Mouse (Mus musculus): ENCODE data around the gene Cdh4. TPM values are rescaled to one million over a fixed set of nuclear protein-coding genes. Genes with fewer than 3 reads are reported as not detected.

Gene Cdh4
- polyA plus RNA-seq, 1 experiment, result not detected

GRCm38 (mm10) chr2:179774440-179775110 lies 332.3 kb downstream of the Cdh4 start:
- no peak overlapping the region for H3K4me3 ChIP-seq (replicated peaks)
- H3K9me3 ChIP-seq (ENCODE audit: control insufficient read depth, low read length), result no peaks in the 10 kb centered on the region
- TF ChIP-seq TAL1 (IDR thresholded peaks at IDR 0.05; ENCODE audit: low read length) (no peak), GATA1 (IDR thresholded peaks at IDR 0.05; ENCODE audit: low read length) (no peak)
- no peaks in the 10 kb centered on the region for H3K27me3 ChIP-seq (ENCODE audit: control insufficient read depth)
- no peaks in the 10 kb centered on the region for H3K4me1 ChIP-seq (ENCODE audit: control insufficient read depth)
- H3K36me3 ChIP-seq (ENCODE audit: control insufficient read depth), result no peaks in the 10 kb centered on the region

GRCm38 (mm10) chr2:179775999-179776705 lies 333.9 kb downstream of the Cdh4 start:
- H3K4me3 ChIP-seq (replicated peaks), result no peak overlapping the region
- H3K4me1 ChIP-seq (ENCODE audit: control insufficient read depth), result no peaks in the 10 kb centered on the region
- TF ChIP-seq GATA1 (IDR thresholded peaks at IDR 0.05; ENCODE audit: low read length), result no peak
- no peak for TF ChIP-seq TAL1 (IDR thresholded peaks at IDR 0.05; ENCODE audit: low read length)
- H3K36me3 ChIP-seq (ENCODE audit: control insufficient read depth), result no peaks in the 10 kb centered on the region
- no peaks in the 10 kb centered on the region for H3K9me3 ChIP-seq (ENCODE audit: control insufficient read depth, low read length)
- H3K27me3 ChIP-seq (ENCODE audit: control insufficient read depth), result no peaks in the 10 kb centered on the region

GRCm38 (mm10) chr2:179779266-179779665 lies 337.0 kb downstream of the Cdh4 start:
- no peaks in the 10 kb centered on the region for H3K27me3 ChIP-seq (ENCODE audit: control insufficient read depth)
- no peaks in the 10 kb centered on the region for H3K9me3 ChIP-seq (ENCODE audit: control insufficient read depth, low read length)
- no peaks in the 10 kb centered on the region for H3K4me1 ChIP-seq (ENCODE audit: control insufficient read depth)
- H3K4me3 ChIP-seq (replicated peaks), result no peak overlapping the region
- no peaks in the 10 kb centered on the region for H3K36me3 ChIP-seq (ENCODE audit: control insufficient read depth)
- TF ChIP-seq TAL1 (IDR thresholded peaks at IDR 0.05; ENCODE audit: low read length) (no peak), GATA1 (IDR thresholded peaks at IDR 0.05; ENCODE audit: low read length) (no peak)

- Histone ChIP-seq H3K9me3 (ENCODE audit: control insufficient read depth, low read length) (no peaks in the 10 kb centered on the region), H3K4me1 (ENCODE audit: control insufficient read depth) (no peaks in the 10 kb centered on the region), H3K36me3 (ENCODE audit: control insufficient read depth) (no peaks in the 10 kb centered on the region), H3K27me3 (ENCODE audit: control insufficient read depth) (no peaks in the 10 kb centered on the region), H3K4me3 (replicated peaks) (no peak overlapping the region)
- no peak for TF ChIP-seq GATA1 (IDR thresholded peaks at IDR 0.05; ENCODE audit: low read length)
- no peak for TF ChIP-seq TAL1 (IDR thresholded peaks at IDR 0.05; ENCODE audit: low read length)
These were observed 338.7 kb downstream of the Cdh4 start for GRCm38 (mm10) chr2:179780961-179781360.

- no peaks in the 10 kb centered on the region for H3K36me3 ChIP-seq (ENCODE audit: control insufficient read depth)
- TF ChIP-seq GATA1 (IDR thresholded peaks at IDR 0.05; ENCODE audit: low read length) (no peak), TAL1 (IDR thresholded peaks at IDR 0.05; ENCODE audit: low read length) (no peak)
- H3K4me3 ChIP-seq (replicated peaks), result no peak overlapping the region
- no peaks in the 10 kb centered on the region for H3K27me3 ChIP-seq (ENCODE audit: control insufficient read depth)
- H3K4me1 ChIP-seq (ENCODE audit: control insufficient read depth), result no peaks in the 10 kb centered on the region
- no peaks in the 10 kb centered on the region for H3K9me3 ChIP-seq (ENCODE audit: control insufficient read depth, low read length)
These were observed 345.0 kb downstream of the Cdh4 start for GRCm38 (mm10) chr2:179787256-179787655.

GRCm38 (mm10) chr2:179787797-179788196 lies 345.6 kb downstream of the Cdh4 start:
- H3K4me1 ChIP-seq (ENCODE audit: control insufficient read depth), result no peaks in the 10 kb centered on the region
- no peaks in the 10 kb centered on the region for H3K27me3 ChIP-seq (ENCODE audit: control insufficient read depth)
- H3K9me3 ChIP-seq (ENCODE audit: control insufficient read depth, low read length), result no peaks in the 10 kb centered on the region
- TF ChIP-seq TAL1 (IDR thresholded peaks at IDR 0.05; ENCODE audit: low read length) (no peak), GATA1 (IDR thresholded peaks at IDR 0.05; ENCODE audit: low read length) (no peak)
- no peaks in the 10 kb centered on the region for H3K36me3 ChIP-seq (ENCODE audit: control insufficient read depth)
- H3K4me3 ChIP-seq (replicated peaks), result no peak overlapping the region

GRCm38 (mm10) chr2:179790684-179791083 lies 348.5 kb downstream of the Cdh4 start:
- H3K4me3 ChIP-seq (replicated peaks), result no peak overlapping the region
- TF ChIP-seq TAL1 (IDR thresholded peaks at IDR 0.05; ENCODE audit: low read length), result no peak
- TF ChIP-seq GATA1 (IDR thresholded peaks at IDR 0.05; ENCODE audit: low read length), result no peak
- no peaks in the 10 kb centered on the region for H3K9me3 ChIP-seq (ENCODE audit: control insufficient read depth, low read length)
- no peaks in the 10 kb centered on the region for H3K36me3 ChIP-seq (ENCODE audit: control insufficient read depth)
- no peaks in the 10 kb centered on the region for H3K27me3 ChIP-seq (ENCODE audit: control insufficient read depth)
- no peaks in the 10 kb centered on the region for H3K4me1 ChIP-seq (ENCODE audit: control insufficient read depth)

GRCm38 (mm10) chr2:179792426-179793133 lies 350.3 kb downstream of the Cdh4 start:
- TF ChIP-seq TAL1 (IDR thresholded peaks at IDR 0.05; ENCODE audit: low read length) (no peak), GATA1 (IDR thresholded peaks at IDR 0.05; ENCODE audit: low read length) (no peak)
- H3K4me1 ChIP-seq (ENCODE audit: control insufficient read depth), result no peaks in the 10 kb centered on the region
- H3K9me3 ChIP-seq (ENCODE audit: control insufficient read depth, low read length), result no peaks in the 10 kb centered on the region
- H3K36me3 ChIP-seq (ENCODE audit: control insufficient read depth), result no peaks in the 10 kb centered on the region
- no peak overlapping the region for H3K4me3 ChIP-seq (replicated peaks)
- no peaks in the 10 kb centered on the region for H3K27me3 ChIP-seq (ENCODE audit: control insufficient read depth)

- TF ChIP-seq TAL1 (IDR thresholded peaks at IDR 0.05; ENCODE audit: low read length) (no peak), GATA1 (IDR thresholded peaks at IDR 0.05; ENCODE audit: low read length) (no peak)
- Histone ChIP-seq H3K36me3 (ENCODE audit: control insufficient read depth) (no peaks in the 10 kb centered on the region), H3K27me3 (ENCODE audit: control insufficient read depth) (no peaks in the 10 kb centered on the region), H3K4me1 (ENCODE audit: control insufficient read depth) (no peaks in the 10 kb centered on the region), H3K4me3 (replicated peaks) (no peak overlapping the region), H3K9me3 (ENCODE audit: control insufficient read depth, low read length) (no peaks in the 10 kb centered on the region)
These were observed 352.1 kb downstream of the Cdh4 start for GRCm38 (mm10) chr2:179794354-179794753.

Data from erythroblast, embryonic 14.5 days (primary cell).